Mouse (Mus musculus) heart, adult 2 months (tissue): ENCODE data around the gene Fnip1.

Experiments
- CTCF ChIP-seq: fragments of 200-600 bp; IDR thresholded peaks from 2 replicates; pipeline ENCODE4 v1.8.1; 2022; ENCODE audit warnings: antibody characterized with exemption, mild to moderate bottlenecking, moderate library complexity
- EP300 ChIP-seq: fragments of 200-500 bp; IDR thresholded peaks from 2 replicates; pipeline ENCODE4 v1.6.1; 2011; ENCODE audit warnings: low read depth, low read length, control low read depth; ENCODE audit not compliant: insufficient read depth
- POLR2A ChIP-seq: fragments of 200-500 bp; IDR thresholded peaks from 2 replicates; pipeline ENCODE4 v1.6.1; 2011; ENCODE audit warnings: mild to moderate bottlenecking, low read depth, low read length, control low read depth; ENCODE audit not compliant: insufficient read depth

DNA sequence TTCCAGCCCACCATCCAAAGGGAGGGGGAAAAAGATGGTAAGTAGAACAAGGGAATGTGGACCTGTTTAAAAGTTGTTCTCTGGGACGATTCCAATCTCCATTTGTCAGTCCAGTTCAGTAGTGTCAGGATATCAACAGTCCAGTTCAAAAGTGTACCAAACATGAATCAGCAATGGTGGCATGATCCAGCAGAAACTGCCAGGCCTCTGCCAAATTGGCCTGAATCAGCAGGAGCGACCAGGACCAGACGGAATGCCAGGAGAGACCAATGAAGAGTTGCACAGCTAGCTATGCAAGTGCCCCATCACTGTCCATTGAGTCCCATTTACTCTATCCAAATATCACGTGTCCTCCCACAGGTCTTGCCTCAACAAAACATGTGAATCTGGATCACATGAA is 34.2 kb downstream of the Fnip1 start:
- TF ChIP-seq CTCF = no peak
- TF ChIP-seq POLR2A = no peak
- no peak for TF ChIP-seq EP300
